Mouse (Mus musculus) monocyte, adult 2 months (primary cell): ENCODE results near the gene Etv6.

ENCODE experiments used
- DNase-seq, 2 experiments: peaks; one replicate each; pipeline ENCODE4 v3.0.0; 2022; ENCODE audit warnings: low spot score in 2 of 2, low read depth in 1 of 2

The Etv6 gene

GRCm38 (mm10) chr6:134244071-134244470 is 208.6 kb downstream of the Etv6 start:
- DNase-seq, result no peak

- DNase-seq, result no peak
Observed at GRCm38 (mm10) chr6:134246109-134246508, 210.6 kb downstream of the Etv6 start.

- peak in 1 of 2 experiments; percentile 40 for DNase-seq
Observed at GRCm38 (mm10) chr6:134247324-134247723, 211.8 kb downstream of the Etv6 start.

- DNase-seq, result no peak
Observed at GRCm38 (mm10) chr6:134248720-134249119, 213.2 kb downstream of the Etv6 start.

GRCm38 (mm10) chr6:134250764-134251163 is 215.3 kb downstream of the Etv6 start:
- no peak for DNase-seq

- no peak for DNase-seq
Observed at GRCm38 (mm10) chr6:134251364-134251763, 215.9 kb downstream of the Etv6 start.

GRCm38 (mm10) chr6:134252081-134252755 is 216.7 kb downstream of the Etv6 start:
- no peak for DNase-seq

GRCm38 (mm10) chr6:134256369-134256768 is 220.9 kb downstream of the Etv6 start:
- no peak for DNase-seq

- DNase-seq, result no peak
Observed at GRCm38 (mm10) chr6:134259913-134260312, 224.4 kb downstream of the Etv6 start.

GRCm38 (mm10) chr6:134261904-134262303 is 226.4 kb downstream of the Etv6 start:
- DNase-seq, result peak; percentile 50 to 73

- no peak for DNase-seq
Observed at GRCm38 (mm10) chr6:134262383-134262782, 226.9 kb downstream of the Etv6 start.

- DNase-seq, result no peak
Observed at GRCm38 (mm10) chr6:134262911-134263607, 227.6 kb downstream of the Etv6 start.

GRCm38 (mm10) chr6:134273884-134274283 is 238.4 kb downstream of the Etv6 start:
- DNase-seq, result no peak

- no peak for DNase-seq
Observed at GRCm38 (mm10) chr6:134276954-134277353, 241.5 kb downstream of the Etv6 start.

GRCm38 (mm10) chr6:134282095-134282494 is 246.6 kb downstream of the Etv6 start:
- no peak for DNase-seq

GRCm38 (mm10) chr6:134291823-134292222 is 256.3 kb downstream of the Etv6 start:
- no peak for DNase-seq

GRCm38 (mm10) chr6:134292404-134292803 is 256.9 kb downstream of the Etv6 start:
- no peak for DNase-seq

GRCm38 (mm10) chr6:134293615-134294508 is 258.4 kb downstream of the Etv6 start:
- no peak for DNase-seq

GRCm38 (mm10) chr6:134297884-134298619 is 262.6 kb downstream of the Etv6 start:
- no peak for DNase-seq

- DNase-seq, result no peak
Observed at GRCm38 (mm10) chr6:134301951-134302350, 266.5 kb downstream of the Etv6 start.

GRCm38 (mm10) chr6:134311346-134311745 is 275.8 kb downstream of the Etv6 start:
- DNase-seq, result no peak
